Mouse (Mus musculus) embryo, embryonic 10.5 days (tissue): ENCODE data around the gene Tnnt3.

Source experiments
- DNase-seq: peaks from one replicate; pipeline ENCODE4 v3.0.0-alpha.2; 2015; ENCODE audit warnings: low spot score

Tnnt3 gene

GRCm38 (mm10) chr7:142542771-142543303 lies 44.2 kb downstream of the Tnnt3 start:
- peak; percentile 77 for DNase-seq

GRCm38 (mm10) chr7:142545967-142546366 lies 47.3 kb downstream of the Tnnt3 start:
- DNase-seq = no peak

DNA sequence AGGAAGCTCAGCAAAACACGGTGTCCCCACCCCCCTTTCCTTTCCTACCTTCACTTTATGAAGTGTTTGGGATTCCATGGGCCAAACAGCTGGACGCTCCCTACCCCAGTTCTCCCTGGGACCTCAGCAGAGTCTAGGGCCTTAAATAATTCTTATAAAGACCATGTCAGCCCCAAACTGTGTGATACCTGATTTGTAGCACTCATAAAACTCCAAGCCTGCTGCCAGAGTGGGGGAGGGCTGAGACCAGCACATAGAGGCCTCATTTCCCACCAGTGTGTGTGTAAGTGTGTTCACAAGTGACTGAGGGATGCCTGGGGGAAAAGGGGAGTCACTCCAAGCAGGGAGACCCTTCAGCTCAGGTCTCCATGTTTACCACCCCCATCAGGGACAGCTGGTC lies 49.2 kb downstream of the Tnnt3 start:
- DNase-seq = peak; percentile 49

DNA sequence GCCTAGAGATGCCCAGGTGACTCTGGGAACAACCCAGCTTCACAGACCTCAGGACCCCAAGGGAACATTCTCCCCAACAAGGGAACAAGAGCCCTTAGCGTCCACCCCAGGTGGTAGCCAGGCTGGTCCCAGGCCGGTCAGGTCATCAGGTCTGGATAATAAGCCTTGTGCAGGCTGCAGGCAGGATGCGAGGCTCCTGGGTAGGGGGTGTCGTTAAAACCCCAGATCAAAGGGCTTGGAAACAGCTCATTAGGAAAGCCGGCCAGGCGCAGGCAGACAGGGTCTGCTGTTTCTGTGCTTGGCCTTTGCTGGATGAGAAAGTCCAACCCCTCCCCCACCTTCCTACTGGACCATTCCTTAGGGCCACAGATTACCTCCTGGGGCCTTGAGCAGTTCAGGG lies 50.1 kb downstream of the Tnnt3 start:
- DNase-seq = peak; percentile 67

GRCm38 (mm10) chr7:142549941-142550763 lies 51.5 kb downstream of the Tnnt3 start:
- DNase-seq = no peak

GRCm38 (mm10) chr7:142550935-142551373 lies 52.3 kb downstream of the Tnnt3 start:
- no peak for DNase-seq

DNA sequence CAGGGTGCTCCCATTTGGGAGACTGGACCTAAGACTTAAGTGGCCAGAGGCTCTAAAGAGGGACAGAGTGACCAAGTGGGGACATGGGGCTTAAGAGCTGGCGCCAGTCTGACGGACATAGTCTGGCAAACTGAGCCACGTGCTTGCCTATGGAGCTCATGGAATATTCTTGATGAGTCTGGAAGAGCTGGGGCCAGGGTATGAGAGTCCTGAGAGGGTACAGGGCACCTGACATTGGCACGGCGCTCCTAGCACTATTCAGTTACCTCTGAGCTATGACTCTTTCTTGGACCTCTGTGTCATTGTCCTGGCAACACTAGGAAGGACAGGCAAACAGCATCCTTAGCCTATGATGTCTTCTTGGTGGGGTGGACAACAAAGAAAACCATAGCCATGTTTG lies 53.1 kb downstream of the Tnnt3 start:
- DNase-seq = no peak

DNA sequence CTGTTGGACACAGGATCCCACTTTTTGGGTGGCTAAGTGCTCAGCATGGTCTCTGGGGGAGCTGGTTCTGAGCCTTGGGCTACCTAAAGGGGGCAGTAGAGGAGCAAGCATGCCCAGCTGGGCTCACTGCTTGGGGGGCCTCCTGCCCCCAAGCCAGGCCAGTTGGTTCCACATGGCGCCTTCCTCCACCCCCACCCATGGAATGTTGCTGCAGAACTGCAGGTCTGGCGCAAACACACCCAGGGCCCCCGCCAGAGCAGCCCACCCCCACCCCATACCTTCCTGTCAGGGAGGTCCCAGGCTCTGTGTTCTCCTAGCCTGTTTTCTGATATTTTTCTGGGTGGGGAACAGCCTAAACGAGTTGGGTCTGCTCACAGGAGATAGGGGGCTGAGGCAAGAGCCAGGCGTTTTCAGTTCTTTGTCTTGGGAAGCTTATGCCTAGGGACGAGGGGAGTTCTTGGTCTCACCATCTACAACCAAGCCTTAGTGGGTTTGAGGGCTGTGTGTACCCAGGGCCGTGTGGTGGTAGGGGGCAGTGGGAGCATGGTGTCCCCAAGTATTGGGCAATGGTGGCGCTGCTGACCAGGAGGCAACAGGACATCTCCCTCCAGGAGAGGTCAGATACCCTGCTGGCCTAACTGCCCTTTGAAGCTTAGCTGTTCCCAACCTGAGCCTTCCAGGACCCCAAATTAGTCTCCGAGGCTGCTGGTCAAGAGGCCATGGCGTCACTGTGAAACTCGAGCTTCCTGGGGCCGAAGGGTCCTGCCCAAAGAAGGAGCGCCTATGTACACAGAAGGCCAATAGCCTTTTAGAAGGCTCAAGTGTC lies 54.2 kb downstream of the Tnnt3 start:
- DNase-seq = peak; percentile 78

- DNase-seq = peak; percentile 70
Observed at GRCm38 (mm10) chr7:142553417-142554335, 55.0 kb downstream of the Tnnt3 start.

GRCm38 (mm10) chr7:142554625-142555024 lies 56.0 kb downstream of the Tnnt3 start:
- DNase-seq = no peak

DNA sequence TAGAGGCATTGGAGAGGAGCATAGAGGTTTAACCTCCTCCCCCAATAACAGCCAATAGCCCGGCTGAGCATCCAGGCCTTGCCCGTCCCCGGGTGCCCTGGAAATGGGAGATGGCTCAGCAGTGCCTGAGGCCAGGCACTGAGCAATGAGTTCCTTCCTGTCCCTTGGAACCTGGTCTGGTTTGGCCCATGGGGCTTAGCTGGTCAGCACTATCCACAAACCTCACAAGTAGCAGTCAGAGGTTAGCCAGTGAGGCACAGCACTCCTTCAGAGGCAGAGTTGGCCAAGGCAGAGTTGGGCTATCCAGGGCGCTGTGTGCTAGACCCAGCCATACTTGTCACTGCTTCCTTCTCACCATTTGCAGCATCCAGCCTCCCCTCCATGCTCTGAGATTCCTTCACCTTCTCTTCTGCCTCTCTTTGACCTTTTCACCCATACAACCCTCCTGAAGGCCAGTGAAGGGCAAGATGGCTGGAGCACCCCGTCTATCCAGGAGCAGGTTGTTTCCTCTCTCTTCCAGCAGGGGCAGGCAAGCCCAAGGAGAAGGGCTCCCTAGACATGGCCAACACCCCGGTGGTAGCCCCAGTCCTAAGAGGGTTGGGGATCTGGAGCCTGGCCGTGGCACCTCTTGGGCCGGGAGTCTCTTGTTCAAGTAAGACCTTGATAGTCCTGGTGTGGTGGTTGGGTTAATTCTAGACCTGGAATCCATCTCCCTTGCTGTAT lies 56.9 kb downstream of the Tnnt3 start:
- DNase-seq = no peak

DNA sequence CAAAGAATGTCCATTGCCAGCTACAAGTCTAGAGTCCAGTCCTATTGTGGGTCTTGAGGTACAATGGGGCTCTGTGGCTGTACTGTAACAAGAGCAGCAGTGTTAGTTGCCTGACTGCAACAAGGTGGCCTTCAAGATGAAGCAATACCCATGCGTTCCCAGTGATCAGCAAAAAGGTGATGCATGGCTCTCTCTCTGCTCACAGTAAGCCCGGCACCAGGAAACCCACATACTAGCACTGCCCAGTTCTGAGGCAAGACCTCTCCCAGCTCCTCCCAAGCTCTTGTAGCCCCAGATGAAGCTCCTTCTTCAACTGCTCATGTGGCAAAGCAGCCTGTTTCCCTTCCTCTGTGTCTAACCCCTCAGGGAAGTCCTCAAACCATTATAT lies 57.4 kb downstream of the Tnnt3 start:
- no peak for DNase-seq

DNA sequence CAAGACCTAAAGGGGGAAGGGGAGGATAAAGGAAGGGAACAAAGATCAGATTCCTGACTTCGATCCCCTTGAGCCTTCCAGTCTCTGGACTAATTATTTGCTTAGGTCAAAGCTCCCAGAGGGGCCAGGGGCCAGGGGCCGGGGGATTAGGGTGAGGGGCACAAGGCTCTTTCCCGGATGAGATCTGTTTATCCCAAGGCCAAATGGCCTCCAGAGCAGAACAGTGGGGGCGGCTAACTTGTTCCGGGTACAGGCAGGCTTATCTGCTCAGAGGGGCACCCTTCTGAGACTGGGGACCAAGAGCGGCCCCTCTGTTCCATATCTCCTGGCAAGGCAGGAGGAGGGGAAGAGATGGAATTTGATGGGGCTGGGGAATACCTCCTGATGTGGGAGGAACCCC lies 59.1 kb downstream of the Tnnt3 start:
- no peak for DNase-seq

GRCm38 (mm10) chr7:142558511-142559146 lies 60.0 kb downstream of the Tnnt3 start:
- no peak for DNase-seq

GRCm38 (mm10) chr7:142559651-142560175 lies 61.1 kb downstream of the Tnnt3 start:
- DNase-seq = peak; percentile 73

- DNase-seq = no peak
Observed at GRCm38 (mm10) chr7:142560942-142561855, 62.6 kb downstream of the Tnnt3 start.

DNA sequence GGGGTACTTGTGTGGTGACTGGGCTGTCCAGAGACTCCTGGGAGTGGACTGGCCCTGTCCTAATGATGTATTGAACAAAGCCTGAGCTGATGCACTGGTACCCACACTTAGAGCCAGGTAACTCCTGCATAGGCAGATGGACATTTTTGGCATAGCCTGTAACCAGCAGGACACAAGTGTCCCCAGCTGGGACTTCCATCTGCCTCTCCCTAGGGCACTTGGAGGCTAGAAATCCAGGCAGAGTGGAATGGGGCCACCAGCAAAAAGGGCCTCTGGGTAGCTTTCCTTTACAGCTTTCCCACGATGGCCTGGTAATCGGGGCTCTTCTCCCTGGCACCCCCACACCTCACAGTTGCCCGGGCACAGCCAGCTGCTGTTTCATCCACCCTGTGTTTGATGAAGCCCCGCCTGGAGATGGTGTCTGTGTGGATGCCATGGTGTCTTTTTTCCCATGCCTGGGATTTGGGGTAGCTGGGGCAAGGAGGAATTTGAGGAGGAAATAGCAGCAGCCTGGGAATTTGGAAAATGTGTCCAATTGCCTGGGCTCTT lies 63.3 kb downstream of the Tnnt3 start:
- no peak for DNase-seq

GRCm38 (mm10) chr7:142563168-142563567 lies 64.5 kb downstream of the Tnnt3 start:
- DNase-seq = no peak
